ENCODE assay signal across 16 mouse cellular contexts in the genomic region with DNA sequence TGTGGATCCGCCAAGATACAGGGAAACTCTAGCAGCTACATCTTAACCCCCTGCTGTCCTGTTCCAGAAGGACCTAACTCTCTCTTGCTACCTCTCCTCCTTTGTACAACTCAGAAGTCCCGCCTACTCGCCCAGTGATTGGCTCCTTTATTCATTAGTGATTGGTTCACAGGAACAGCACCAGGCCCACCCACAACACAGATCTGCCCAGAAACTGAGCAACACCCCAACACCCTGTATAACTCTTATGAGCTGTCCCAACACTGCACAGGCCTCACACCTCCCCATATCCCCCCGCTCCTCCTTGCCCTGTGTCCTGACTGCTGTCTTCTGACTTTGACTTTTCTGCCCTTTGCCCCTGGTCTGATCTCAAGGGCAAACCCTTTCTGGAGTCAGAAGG. TPM values are rescaled to one million over a fixed set of nuclear protein-coding genes. Genes with fewer than 3 reads are reported as not detected.
DNase-seq lines count a peak whose midpoint lies in the region; ATAC-seq and TF ChIP-seq lines count a peak whose summit lies in the region.
"Had no signal": no experiment of that assay in that cellular context is flagged by ENCODE, and none has a peak within 500 bp of the region (broad histone marks: within the 10 kb centered on the region; RNA-seq: fewer than 3 reads in every experiment).

No protein-coding gene starts in this region.

- TF ChIP-seq CTCF in E14TG2a.4 (conservative IDR thresholded peaks at IDR 0.05; ENCODE audit: low read length) = no peak

- no peaks in the 10 kb centered on the region for H3K36me3 ChIP-seq in E14TG2a.4 (ENCODE audit: insufficient read depth, low read length)
- no peaks in the 10 kb centered on the region for H3K36me3 ChIP-seq in embryonic facial prominence, embryonic 10.5 days (replicated peaks)

- DNase-seq in CD4-positive, CD25-positive, alpha-beta regulatory T cell, adult 2 months (ENCODE audit: low read depth, low spot score) = peak; percentile 5
- peak; percentile 2 for DNase-seq in layer of hippocampus, adult 11-12 months (ENCODE audit: low spot score)
- DNase-seq in layer of hippocampus, adult 9-11 months = no peak
- peak; percentile 8 for DNase-seq in embryonic facial prominence, embryonic 10.5 days (ENCODE audit: low spot score)
- no peak for DNase-seq in T-cell, adult 2 months (ENCODE audit: low spot score)
- no peak for DNase-seq in left cerebral cortex, adult 18-20 months (ENCODE audit: low spot score in 2 of 2)
- DNase-seq: adrenal gland, postnatal 10 days; cerebellum, postnatal 14 days; lung, adult 2 months; right cerebral cortex, postnatal 25 days had no signal

- H3K4me1 ChIP-seq in E14TG2a.4 (replicated peaks; ENCODE audit: low read depth, low read length) = peaks cover 14% of the 10 kb centered on the region
- peaks cover 18% of the 10 kb centered on the region for H3K4me1 ChIP-seq in embryonic facial prominence, embryonic 10.5 days

- 63% methylated on average over 4 of the region's 4 CpGs for WGBS in embryonic facial prominence, embryonic 10.5 days

- ATAC-seq in CD4-positive, CD25-positive, alpha-beta regulatory T cell, adult 4 months = no peak
- ATAC-seq: hindbrain, embryonic 16.5 days; Patski had no signal

- H3K4me3 ChIP-seq in E14TG2a.4 (replicated peaks; ENCODE audit: low read length) = peak overlapping the region; percentile 41; the same call in 1 of the 2 replicates
- no peak overlapping the region for H3K4me3 ChIP-seq in embryonic facial prominence, embryonic 10.5 days
- H3K4me3 ChIP-seq: myocyte had no signal

- H3K27me3 ChIP-seq in E14TG2a.4 (ENCODE audit: insufficient read depth, low read length) = peaks cover 4% of the 10 kb centered on the region; the same call in 1 of the 2 replicates
- H3K27me3 ChIP-seq in embryonic facial prominence, embryonic 10.5 days (replicated peaks; ENCODE audit: low read depth, poor library complexity, severe bottlenecking) = no peaks in the 10 kb centered on the region

- no peaks in the 10 kb centered on the region for H3K9me3 ChIP-seq in E14TG2a.4 (ENCODE audit: low read length)
- H3K9me3 ChIP-seq in embryonic facial prominence, embryonic 10.5 days = no peaks in the 10 kb centered on the region

- no peak overlapping the region for H3K27ac ChIP-seq in embryonic facial prominence, embryonic 10.5 days (replicated peaks)
- H3K27ac ChIP-seq: kidney, postnatal 0 days had no signal

RNA-seq across cellular contexts. Expression of a gene that starts 4.0 kb away (rescaled TPM):
- 10 to 100 TPM in 1 of 2 experiments, 1 to 10 TPM in 1; 6.1 to 10.2 TPM for polyA plus RNA-seq in CD4-positive, CD25-positive, alpha-beta regulatory T cell, adult 4 months (2017; shearing (Covaris generic))
- polyA plus RNA-seq in embryonic facial prominence, embryonic 10.5 days (2016; fragmentation: Nextera tagmentation; extraction: Ambion mirVana) = 2.0 and 2.1 TPM in 2 replicates
- total RNA-seq in left cerebral cortex, adult 18-20 months (2021) = under 1 TPM in 1 of 2 experiments, not detected in 1; 0.19 TPM

RNA-seq across cellular contexts. Expression of a gene that starts 42.6 kb away (rescaled TPM):
- polyA plus RNA-seq in CD4-positive, CD25-positive, alpha-beta regulatory T cell, adult 4 months (2017; shearing (Covaris generic)) = 100 to 1,000 TPM in 1 of 2 experiments, 10 to 100 TPM in 1; 75.3 to 102 TPM
- polyA plus RNA-seq in embryonic facial prominence, embryonic 10.5 days (2016; fragmentation: Nextera tagmentation; extraction: Ambion mirVana) = 142 and 149 TPM in 2 replicates
- total RNA-seq in left cerebral cortex, adult 18-20 months (2021) = 100 to 1,000 TPM; 134 to 140 TPM

Comparison
In these comparisons a context has a peak if more than half of its experiments do, and no peak if none do; other contexts are left out.
1. DNase-seq: peak in CD4-positive, CD25-positive, alpha-beta regulatory T cell, adult 2 months (single experiment), layer of hippocampus, adult 11-12 months (single experiment) and embryonic facial prominence, embryonic 10.5 days (single experiment); none in layer of hippocampus, adult 9-11 months (single experiment), T-cell, adult 2 months (single experiment) and left cerebral cortex, adult 18-20 months (0 of 2).